Mouse (Mus musculus) bone marrow, adult 2 months (tissue): ENCODE results near the gene Rpl31. TPM values are rescaled to one million over a fixed set of nuclear protein-coding genes. Genes with fewer than 3 reads are reported as not detected.
A peak's percentile ranks its signal among the peaks of the same experiment; 100 is the strongest.

Experiments used
- H3K27ac ChIP-seq: fragments of 200-500 bp; 2 replicates; pipeline ENCODE4 v1.5.1; 2012; ENCODE audit warnings: low read depth, mild to moderate bottlenecking, control low read depth, inconsistent platforms, low read length; ENCODE audit not compliant: control insufficient read depth, poor library complexity, insufficient read depth
- H3K4me1 ChIP-seq: fragments of 200-500 bp; 2 replicates; pipeline ENCODE4 v1.6.1; 2011; ENCODE audit warnings: low read length; ENCODE audit not compliant: control insufficient read depth, insufficient read depth
- H3K4me3 ChIP-seq: fragments of 200-500 bp; replicated peaks from 2 replicates; pipeline ENCODE3; 2011; ENCODE audit warnings: mild to moderate bottlenecking, low read depth, low read length, control low read depth; ENCODE audit not compliant: control insufficient read depth
- CTCF ChIP-seq: fragments of 200-500 bp; IDR thresholded peaks from 2 replicates; pipeline ENCODE4 v1.5.1; 2011; ENCODE audit warnings: low read length, control low read depth; ENCODE audit not compliant: control insufficient read depth, insufficient read depth
- POLR2A ChIP-seq: fragments of 200-500 bp; IDR thresholded peaks from 2 replicates; pipeline ENCODE4 v1.6.1; 2011; ENCODE audit warnings: low read depth, mild to moderate bottlenecking, control low read depth, low read length, borderline replicate concordance; ENCODE audit not compliant: control insufficient read depth
- WGBS: fragments of 180-500 bp; shearing (Covaris S2); methylation state at CpG from one replicate; pipeline ENCODE4 v1.1.7; 2018; 5-methylcytosine and 5-hydroxymethylcytosine counted together
- polyA plus RNA-seq: library from polyadenylated mRNA; stranded (reverse); fragments of >200 nt; gene quantifications from 2 replicates; pipeline ENCODE4 v1.2.4, GENCODE M21; 2011; ENCODE audit warnings: low replicate concordance; ENCODE audit not compliant: missing spikeins, insufficient read depth, insufficient read length

Rpl31 gene
- polyA plus RNA-seq, 1 experiment: 2,169 TPM

GRCm38 (mm10) chr1:39384914-39385313 lies 17.3 kb downstream of the Rpl31 start:
- H3K4me1 ChIP-seq: peaks cover 10% of the 10 kb centered on the region
- peak overlapping the region; percentile 46 for H3K27ac ChIP-seq
- no peak for TF ChIP-seq CTCF
- TF ChIP-seq POLR2A: no peak
- no peak overlapping the region for H3K4me3 ChIP-seq
- WGBS: 20% methylated on average over 9 of the region's 9 CpGs

GRCm38 (mm10) chr1:39386456-39386855 lies 18.8 kb downstream of the Rpl31 start:
- peaks cover 7% of the 10 kb centered on the region for H3K4me1 ChIP-seq
- no peak overlapping the region for H3K27ac ChIP-seq
- no peak overlapping the region for H3K4me3 ChIP-seq
- WGBS: 80% methylated on average over 3 of the region's 3 CpGs
- no peak for TF ChIP-seq POLR2A
- no peak for TF ChIP-seq CTCF

- Histone ChIP-seq H3K4me1 (peaks cover 7% of the 10 kb centered on the region), H3K27ac (no peak overlapping the region), H3K4me3 (no peak overlapping the region)
- TF ChIP-seq CTCF: no peak
- no peak for TF ChIP-seq POLR2A
- 90% methylated on average over 4 of the region's 4 CpGs for WGBS
These were observed 19.9 kb downstream of the Rpl31 start for GRCm38 (mm10) chr1:39387497-39387896.

DNA sequence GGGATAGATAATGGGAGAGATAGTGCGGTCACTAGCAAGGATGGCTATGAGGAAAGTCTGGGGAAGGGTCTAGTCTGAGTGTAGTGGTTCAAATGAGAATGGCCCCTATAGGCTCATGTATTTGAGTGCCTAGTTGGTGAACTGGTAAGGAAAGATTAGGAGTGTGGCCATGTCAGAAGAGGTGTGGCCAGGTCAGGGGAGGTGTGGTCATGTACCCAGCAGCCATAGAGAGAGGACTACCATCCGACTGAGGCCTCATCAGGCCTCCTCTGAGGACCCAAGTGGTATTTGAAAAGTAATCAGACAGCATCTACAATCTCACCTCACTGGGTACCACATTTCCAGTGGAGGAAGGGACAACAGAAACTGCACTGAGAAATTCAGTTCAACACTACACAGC lies 20.5 kb downstream of the Rpl31 start:
- peaks cover 5% of the 10 kb centered on the region; the same call in 1 of the 2 replicates for H3K4me1 ChIP-seq
- WGBS: 78% methylated on average over 2 of the region's 2 CpGs
- H3K27ac ChIP-seq: no peak overlapping the region
- H3K4me3 ChIP-seq: no peak overlapping the region
- TF ChIP-seq POLR2A (no peak), CTCF (no peak)

- Histone ChIP-seq H3K4me1 (peaks cover 2% of the 10 kb centered on the region; the same call in 1 of the 2 replicates), H3K4me3 (no peak overlapping the region), H3K27ac (no peak overlapping the region)
- TF ChIP-seq CTCF: no peak
- no peak for TF ChIP-seq POLR2A
- 75% methylated on average over 11 of the region's 11 CpGs for WGBS
These were observed 21.7 kb downstream of the Rpl31 start for GRCm38 (mm10) chr1:39389338-39389737.

GRCm38 (mm10) chr1:39391652-39392051 lies 24.0 kb downstream of the Rpl31 start:
- Histone ChIP-seq H3K4me3 (no peak overlapping the region), H3K4me1 (peaks cover 2% of the 10 kb centered on the region; the same call in 1 of the 2 replicates), H3K27ac (no peak overlapping the region)
- no peak for TF ChIP-seq CTCF
- no peak for TF ChIP-seq POLR2A
- WGBS: 85% methylated on average over 6 of the region's 6 CpGs

DNA sequence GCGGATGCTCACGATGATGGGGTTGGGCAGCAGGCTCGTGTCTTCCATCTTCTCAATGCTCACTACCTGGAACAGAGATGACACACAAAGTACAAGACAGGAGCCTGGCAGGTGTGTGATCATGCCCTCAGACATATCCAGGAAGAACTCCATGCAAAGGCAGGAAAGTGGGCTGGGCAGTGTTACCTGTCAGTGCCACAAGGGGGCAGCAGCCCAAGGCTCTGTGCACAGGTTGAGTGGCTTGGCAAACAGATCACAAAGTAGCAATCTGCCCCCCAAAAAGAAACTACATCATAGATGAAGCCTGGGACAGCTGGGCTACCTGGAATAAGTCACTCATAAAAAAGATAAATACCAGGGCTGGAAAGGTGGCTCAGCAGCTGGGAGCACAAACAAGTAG lies 24.5 kb downstream of the Rpl31 start:
- WGBS: 82% methylated on average over 3 of the region's 3 CpGs
- Histone ChIP-seq H3K4me3 (no peak overlapping the region), H3K4me1 (peaks cover 2% of the 10 kb centered on the region; the same call in 1 of the 2 replicates), H3K27ac (no peak overlapping the region)
- TF ChIP-seq POLR2A (no peak), CTCF (peak; percentile 97)

DNA sequence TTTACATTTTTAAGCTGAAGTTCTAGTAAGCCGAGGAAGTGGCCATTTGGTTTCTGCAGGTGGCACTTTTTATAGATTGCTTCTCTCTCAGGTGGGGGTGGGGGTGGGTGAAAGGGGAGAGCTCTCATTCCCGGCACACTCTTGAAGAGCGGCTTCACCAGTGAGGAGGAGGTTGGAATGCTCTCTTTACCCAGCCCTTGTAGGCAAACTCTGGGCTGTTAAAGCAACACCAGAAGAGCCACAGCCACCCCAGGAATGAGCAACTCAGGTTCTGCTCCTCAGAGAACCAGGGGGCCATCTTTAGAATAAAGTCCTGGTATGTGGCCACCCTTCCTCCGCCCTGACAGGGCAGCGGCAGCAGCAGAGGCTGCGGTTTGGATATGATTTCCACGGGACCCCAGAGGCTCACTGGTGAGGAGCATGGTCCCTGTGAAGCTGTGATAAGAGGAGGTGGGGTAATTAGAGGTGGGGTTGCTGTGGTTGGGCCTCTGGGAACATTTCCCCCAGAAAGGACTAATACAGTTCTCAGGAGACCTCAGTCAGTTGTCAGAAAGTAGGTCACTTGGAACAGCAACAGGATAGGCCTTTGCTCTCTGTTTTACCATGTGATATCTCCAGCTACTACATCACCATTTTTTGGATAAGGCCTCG lies 25.7 kb downstream of the Rpl31 start:
- no peak for TF ChIP-seq CTCF
- TF ChIP-seq POLR2A: no peak

More for the DNA sequence above, 25.7 kb downstream of the Rpl31 start:
- 57% methylated on average over 8 of the region's 8 CpGs for WGBS
- no peak overlapping the region for H3K27ac ChIP-seq
- peaks cover 2% of the 10 kb centered on the region; the same call in 1 of the 2 replicates for H3K4me1 ChIP-seq
- H3K4me3 ChIP-seq: no peak overlapping the region
